21 mouse cellular contexts compared by ENCODE assay signal in genomic region chr11:46830348-46830747, GRCm38 (mm10). TPM values are rescaled to one million over a fixed set of nuclear protein-coding genes. Genes with fewer than 3 reads are reported as not detected.
DNase-seq lines count a peak whose midpoint lies in the region; ATAC-seq and TF ChIP-seq lines count a peak whose summit lies in the region.
"Had no signal": no experiment of that assay in that cellular context is flagged by ENCODE, and none has a peak within 500 bp of the region (broad histone marks: within the 10 kb centered on the region; RNA-seq: fewer than 3 reads in every experiment).

No protein-coding gene starts in this region.

- H3K27me3 ChIP-seq in liver, adult 2 months (ENCODE audit: control insufficient read depth, insufficient read depth, low read length) = no peaks in the 10 kb centered on the region
- H3K27me3 ChIP-seq in lung, embryonic 16.5 days (ENCODE audit: control insufficient read depth, insufficient read depth, low read depth, low read length) = no peaks in the 10 kb centered on the region
- H3K27me3 ChIP-seq: CH12.LX; forebrain, embryonic 13.5 days; heart, embryonic 13.5 days; Patski had no signal

- H3K79me2 ChIP-seq in liver, adult 2 months (ENCODE audit: control insufficient read depth, insufficient read depth, low read length) = no peaks in the 10 kb centered on the region

- no peak overlapping the region for H3K4me3 ChIP-seq in liver, adult 2 months (ENCODE audit: insufficient read depth, low read depth, low read length)
- H3K4me3 ChIP-seq in lung, embryonic 16.5 days (ENCODE audit: low read length) = no peak overlapping the region
- H3K4me3 ChIP-seq: embryonic facial prominence, embryonic 10.5 days; forebrain, embryonic 13.5 days; heart, embryonic 13.5 days had no signal

- TF ChIP-seq CTCF in liver, adult 2 months (IDR thresholded peaks at IDR 0.05; ENCODE audit: low read depth, low read length) = no peak

- peak; percentile 90 for ATAC-seq in lung, embryonic 16.5 days (ENCODE audit: low read depth)
- ATAC-seq: activated CD4-positive, CD25-positive, alpha-beta regulatory T cell, adult 4 months; forebrain, embryonic 13.5 days; forebrain, postnatal 0 days; Patski had no signal

- H3K27ac ChIP-seq in liver, adult 2 months (replicated peaks; ENCODE audit: insufficient read depth, low read depth, low read length) = no peak overlapping the region
- H3K27ac ChIP-seq in lung, embryonic 16.5 days (ENCODE audit: low read length) = peak overlapping the region; percentile 51
- H3K27ac ChIP-seq: embryonic facial prominence, embryonic 10.5 days; forebrain, embryonic 13.5 days; heart, embryonic 13.5 days had no signal

- no peak overlapping the region for H3K9ac ChIP-seq in liver, adult 2 months (ENCODE audit: low read depth, low read length)
- H3K9ac ChIP-seq in lung, embryonic 16.5 days (ENCODE audit: low read length) = no peak overlapping the region
- H3K9ac ChIP-seq: forebrain, embryonic 13.5 days; forebrain, postnatal 0 days; heart, embryonic 13.5 days had no signal

- peak; percentile 37 for DNase-seq in liver, adult 2 months (ENCODE audit: extremely low read depth, low read depth, low spot score)
- no peak for DNase-seq in liver
- peak; percentile 40 for DNase-seq in lung, postnatal 14 days
- DNase-seq in gastrocnemius, postnatal 10 days = no peak
- no peak for DNase-seq in gastrocnemius, postnatal 25 days
- DNase-seq: adrenal gland, adult 2 months; adrenal gland, postnatal 25 days; cerebellum, adult 18-20 months; cerebellum, postnatal 10 days; forebrain, postnatal 0 days; gastrocnemius, postnatal 36 days; heart, adult 11 months; heart, postnatal 36 days had no signal

- WGBS in liver, adult 2 months = 43% methylated on average over 2 of the region's 2 CpGs
- 38% methylated on average over 2 of the region's 2 CpGs for WGBS in lung, embryonic 16.5 days

- TF ChIP-seq POLR2A in liver, adult 2 months (IDR thresholded peaks at IDR 0.05; ENCODE audit: extremely low read depth, insufficient read depth, low read length) = no peak

- H3K4me1 ChIP-seq in liver, adult 2 months (ENCODE audit: control insufficient read depth, insufficient read depth, low read length) = no peaks in the 10 kb centered on the region
- no peaks in the 10 kb centered on the region for H3K4me1 ChIP-seq in lung, embryonic 16.5 days (replicated peaks; ENCODE audit: control insufficient read depth, insufficient read depth, low read length)
- H3K4me1 ChIP-seq: forebrain, embryonic 13.5 days had no signal

- no peaks in the 10 kb centered on the region for H3K9me3 ChIP-seq in lung, embryonic 16.5 days (ENCODE audit: control insufficient read depth, low read length)
- H3K9me3 ChIP-seq: embryonic facial prominence, embryonic 10.5 days; forebrain, embryonic 13.5 days; heart, embryonic 13.5 days had no signal

- H3K4me2 ChIP-seq in lung, embryonic 16.5 days (ENCODE audit: low read depth, low read length) = no peak overlapping the region
- H3K4me2 ChIP-seq: forebrain, embryonic 13.5 days; heart, embryonic 13.5 days had no signal

- no peaks in the 10 kb centered on the region for H3K36me3 ChIP-seq in liver, adult 2 months (ENCODE audit: control insufficient read depth, insufficient read depth, low read length)
- no peaks in the 10 kb centered on the region for H3K36me3 ChIP-seq in lung, embryonic 16.5 days (ENCODE audit: control insufficient read depth, insufficient read depth, low read length)
- H3K36me3 ChIP-seq: embryonic facial prominence, embryonic 10.5 days; heart, embryonic 13.5 days had no signal

RNA-seq across cellular contexts. Expression of gene Timd4, which starts 19.7 kb away (rescaled TPM):
- 5.3 and 5.4 TPM in 2 replicates for total RNA-seq in liver, adult 2 months (2014; rRNA removed)
- 1.8 and 3.0 TPM in 2 replicates for polyA plus RNA-seq in liver, adult 2 months (2012; rRNA removed)
- 0.11 and 0.59 TPM in 2 replicates for polyA plus RNA-seq in lung, embryonic 16.5 days (2015; fragmentation: Nextera tagmentation; extraction: Ambion mirVana)
- under 1 TPM; 0.45 to 0.77 TPM for total RNA-seq in gastrocnemius, postnatal 10 days (2021)
- total RNA-seq in gastrocnemius, postnatal 25 days (2021) = 1 to 10 TPM in 1 of 2 experiments, under 1 TPM in 1; 0.61 to 1.2 TPM
- total RNA-seq: CH12.LX had no signal
- polyA plus RNA-seq: activated CD4-positive, CD25-positive, alpha-beta regulatory T cell, adult 4 months; forebrain, embryonic 13.5 days; forebrain, postnatal 0 days; heart, postnatal 0 days; Patski had no signal

Comparison
In these comparisons a context has a peak if more than half of its experiments do, and no peak if none do; other contexts are left out.
1. DNase-seq: peak in liver, adult 2 months (single experiment) and lung, postnatal 14 days (single experiment); none in liver (single experiment), gastrocnemius, postnatal 10 days (single experiment) and gastrocnemius, postnatal 25 days (single experiment).